Mouse (Mus musculus): ENCODE data around the gene Olfr961.

The Olfr961 gene

DNA sequence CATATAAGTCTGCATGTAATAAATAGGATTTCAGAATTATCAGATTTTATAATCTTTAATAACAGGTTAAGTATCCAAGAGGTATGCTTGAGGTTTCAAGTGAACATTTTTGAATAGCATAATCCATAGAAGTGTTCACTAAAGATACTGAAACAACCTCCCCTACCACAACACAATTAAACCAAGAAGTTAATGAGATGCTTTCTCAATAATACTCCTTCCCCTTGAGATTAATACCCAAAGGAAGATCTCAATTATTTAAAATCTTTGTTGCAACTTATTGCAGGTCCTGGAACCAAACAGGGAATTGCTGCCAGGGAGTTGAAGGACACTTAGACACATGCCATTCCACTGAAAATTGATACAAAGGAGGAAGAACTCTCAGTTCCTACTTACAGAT lies at the start of gene Olfr961:
Olfr961 (plus strand) TSS at position 301 of the 400 bp plus-strand sequence.
- DNase-seq (ENCODE audit: low read depth, low spot score): no peak

DNA sequence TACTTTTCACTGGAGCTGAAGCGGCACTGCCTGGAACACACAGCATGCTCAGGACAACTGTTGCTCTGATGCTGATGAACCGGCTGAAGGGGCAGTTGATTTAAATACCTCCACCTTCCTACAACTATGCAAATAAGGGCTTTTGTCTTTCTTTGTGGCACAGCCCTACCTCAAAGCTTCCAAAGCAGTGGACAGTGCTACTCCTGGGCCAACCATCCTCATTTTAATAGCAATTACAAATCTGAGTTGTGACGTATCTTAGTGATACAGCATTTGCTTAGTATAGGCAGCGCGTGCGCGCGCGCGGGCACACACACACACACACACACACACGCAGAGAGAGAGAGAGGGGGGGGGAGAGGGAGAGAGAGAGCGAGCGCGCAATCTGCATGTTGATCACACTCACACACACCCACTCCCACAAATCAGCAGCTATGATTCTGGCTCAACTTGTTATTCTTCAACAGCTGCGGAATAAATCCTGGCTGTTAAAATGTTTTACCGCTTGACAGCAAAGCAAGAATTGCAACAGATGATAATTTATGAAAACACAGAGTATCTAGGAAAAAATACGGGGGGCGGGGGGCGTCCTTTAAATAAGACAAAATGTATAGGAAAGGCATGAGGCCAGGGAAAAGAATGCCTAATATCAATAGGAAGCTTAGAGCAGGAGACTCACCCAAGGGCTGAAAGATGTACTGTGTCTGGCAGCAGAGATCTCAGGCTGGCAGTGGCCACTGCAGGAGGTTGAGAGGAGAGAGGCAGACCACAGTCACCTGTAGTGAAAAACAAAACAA lies 42.2 kb upstream of the Olfr961 start:
- DNase-seq (ENCODE audit: low read depth, low spot score): peak; percentile 54

- peak; percentile 13 for DNase-seq (ENCODE audit: low read depth, low spot score)
Observed at GRCm38 (mm10) chr9:39603333-39603845, 41.5 kb upstream of the Olfr961 start.

GRCm38 (mm10) chr9:39603999-39604453 lies 40.9 kb upstream of the Olfr961 start, which contains the start of gene AW551984:
TSS of gene AW551984 (minus strand) at chr9:39604403.
- peak; percentile 30 for DNase-seq (ENCODE audit: low read depth, low spot score)

GRCm38 (mm10) chr9:39608497-39608896 lies 36.4 kb upstream of the Olfr961 start:
- no peak for DNase-seq (ENCODE audit: low read depth, low spot score)

DNA sequence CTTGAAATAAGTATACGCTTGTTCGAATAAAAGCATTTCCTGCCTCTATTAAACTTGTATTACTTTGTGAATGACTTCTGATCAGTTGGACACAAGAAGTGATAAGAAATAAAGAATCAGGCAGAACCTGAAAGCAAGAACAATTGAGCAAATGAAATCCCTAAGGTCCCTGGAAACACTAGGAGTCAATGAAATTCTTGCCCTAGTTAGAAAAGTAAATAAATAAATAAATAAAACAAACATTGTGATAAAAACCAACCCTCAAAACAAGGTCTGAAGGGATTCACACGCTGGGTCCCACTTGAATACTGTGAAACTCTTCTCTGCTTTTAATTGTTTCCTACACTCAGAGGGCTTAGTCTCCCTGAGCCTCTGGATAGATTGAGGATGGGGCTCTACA lies 34.5 kb upstream of the Olfr961 start, which contains the start of gene Olfr148:
Olfr148 (plus strand) TSS at position 301 of the 400 bp plus-strand sequence.
- DNase-seq (ENCODE audit: low read depth, low spot score): no peak

- peak; percentile 12 for DNase-seq (ENCODE audit: low read depth, low spot score)
Observed at GRCm38 (mm10) chr9:39611953-39612352, 32.9 kb upstream of the Olfr961 start.

DNA sequence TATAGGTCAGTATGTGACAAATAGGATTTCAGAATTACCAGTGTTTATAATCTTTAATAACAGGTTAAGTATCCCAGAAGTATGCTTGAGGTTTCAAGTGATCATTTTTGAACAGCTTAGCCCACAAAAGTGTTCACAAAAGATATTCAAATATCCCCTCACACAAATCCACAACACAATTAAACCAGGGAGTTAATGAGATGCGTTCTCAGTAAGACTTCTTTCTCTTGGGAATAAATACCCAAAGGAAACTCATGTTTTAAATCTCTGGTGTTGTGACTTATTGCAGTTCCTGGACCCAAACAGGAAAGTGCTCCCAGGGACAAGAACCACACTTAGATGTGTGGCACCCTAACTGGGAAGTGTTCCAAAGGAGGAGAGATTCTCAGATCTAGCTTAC lies 23.8 kb upstream of the Olfr961 start, which contains the start of gene Olfr960:
Olfr960 (plus strand) TSS at position 301 of the 400 bp plus-strand sequence.
- DNase-seq (ENCODE audit: low read depth, low spot score): no peak

DNA sequence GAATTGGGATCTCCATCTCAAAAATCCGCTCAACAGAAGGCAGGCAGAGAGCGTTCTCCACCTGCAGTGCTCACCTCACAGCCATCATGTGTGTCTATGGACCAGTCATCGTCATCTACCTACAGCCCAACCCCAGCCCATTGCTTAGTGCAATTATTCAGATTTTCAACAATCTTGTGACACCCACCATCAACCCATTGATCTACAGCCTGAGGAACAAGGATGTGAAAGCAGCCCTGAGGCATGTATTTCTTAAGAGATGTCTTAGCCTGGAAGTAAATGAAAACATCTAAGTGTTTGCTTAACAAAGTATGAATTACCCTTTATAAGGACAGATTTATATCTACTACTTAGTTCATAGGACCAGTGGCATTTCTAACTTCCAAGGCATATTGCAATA lies 21.1 kb upstream of the Olfr961 start:
- no peak for DNase-seq (ENCODE audit: low read depth, low spot score)

GRCm38 (mm10) chr9:39624711-39625110 lies 20.2 kb upstream of the Olfr961 start:
- DNase-seq (ENCODE audit: low read depth, low spot score): no peak

DNA sequence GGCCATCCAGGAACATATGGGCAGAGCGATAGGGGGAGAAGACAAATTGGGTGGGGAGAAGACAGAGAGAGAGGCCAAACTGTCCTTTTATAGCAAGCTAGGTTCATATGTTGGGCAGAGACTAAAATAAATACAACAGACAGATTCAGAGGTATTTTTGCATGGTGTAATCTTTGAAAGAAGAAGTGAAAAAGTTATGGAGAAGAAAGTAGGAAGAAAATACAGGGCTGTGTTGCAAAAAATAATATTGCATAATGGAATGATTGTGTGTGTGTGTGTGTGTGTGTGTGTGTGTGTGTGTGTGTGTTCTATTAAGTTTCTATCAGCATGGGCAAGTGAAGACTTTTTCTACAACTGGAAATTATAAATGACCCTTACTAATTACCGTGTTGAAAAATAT lies 15.8 kb upstream of the Olfr961 start:
- DNase-seq (ENCODE audit: low read depth, low spot score): no peak

GRCm38 (mm10) chr9:39633913-39634594 lies 10.8 kb upstream of the Olfr961 start:
- DNase-seq (ENCODE audit: low read depth, low spot score): peak; percentile 15

DNA sequence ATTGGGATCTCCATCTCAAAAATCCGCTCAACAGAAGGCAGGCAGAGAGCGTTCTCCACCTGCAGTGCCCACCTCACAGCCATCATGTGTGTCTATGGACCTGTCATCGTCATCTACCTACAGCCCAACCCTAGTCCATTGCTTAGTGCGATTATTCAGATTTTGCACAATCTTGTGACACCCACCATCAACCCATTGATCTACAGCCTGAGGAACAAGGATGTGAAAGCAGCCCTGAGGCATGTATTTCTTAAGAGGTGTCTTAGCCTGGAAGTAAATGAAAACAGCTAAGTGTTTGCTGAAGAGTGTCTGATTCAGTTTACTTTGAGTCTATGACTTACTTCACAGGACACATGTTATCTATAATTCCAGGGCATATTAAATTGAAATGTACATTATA lies 2.5 kb downstream of the Olfr961 start:
- no peak for DNase-seq (ENCODE audit: low read depth, low spot score)

DNA sequence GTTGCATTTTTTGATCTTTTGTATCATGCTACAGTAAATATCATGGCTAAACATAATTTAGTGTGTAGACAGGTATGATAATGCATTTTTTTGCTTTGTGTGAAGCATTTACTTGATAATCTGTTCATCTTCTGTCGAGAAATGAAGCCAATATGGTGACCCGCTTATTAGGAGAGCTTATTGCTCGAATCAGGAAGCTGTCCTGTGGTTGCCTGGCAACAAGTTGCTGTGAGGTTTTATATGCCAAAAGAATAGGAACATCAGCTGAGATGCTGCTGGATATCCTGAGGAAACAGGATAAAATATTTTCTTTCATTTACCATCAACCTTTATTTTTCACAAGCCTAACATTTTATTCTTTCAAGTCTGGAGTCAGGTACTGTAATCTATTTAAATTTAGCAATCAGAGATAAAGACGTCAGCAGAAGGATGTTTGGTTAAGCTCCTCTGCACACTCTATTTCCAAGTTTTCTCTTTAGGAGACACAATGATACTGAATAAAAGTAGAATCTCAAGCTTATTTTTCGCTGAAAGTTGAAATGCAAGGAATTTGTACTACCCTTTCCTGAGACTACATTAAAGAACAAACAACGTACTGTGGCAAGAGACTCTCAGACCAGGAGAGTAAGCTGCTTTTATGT lies 10.0 kb downstream of the Olfr961 start:
- DNase-seq (ENCODE audit: low read depth, low spot score): no peak

DNA sequence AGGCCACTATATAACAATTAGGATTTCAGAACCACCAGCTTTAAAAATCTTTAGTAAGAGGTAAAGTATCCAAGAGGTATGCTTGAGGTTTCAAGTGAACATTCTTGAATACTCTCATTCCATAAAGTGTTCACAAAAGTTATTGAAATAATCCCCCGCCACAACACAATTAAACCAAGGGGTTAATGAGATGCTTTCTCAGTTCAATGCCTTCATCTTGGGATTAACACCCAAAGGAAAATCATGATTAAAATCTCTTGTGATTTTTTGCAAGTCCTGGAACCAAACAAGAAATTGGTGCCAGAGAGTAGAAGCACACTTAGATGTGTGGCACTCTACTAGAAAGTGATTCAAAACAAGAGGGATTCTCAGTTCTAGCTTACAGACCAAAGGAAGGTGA lies 22.0 kb downstream of the Olfr961 start, which contains the start of gene Olfr963:
Olfr963 (plus strand) TSS at position 301 of the 400 bp plus-strand sequence.
- no peak for DNase-seq (ENCODE audit: low read depth, low spot score)

- no peak for DNase-seq (ENCODE audit: low read depth, low spot score)
Observed at GRCm38 (mm10) chr9:39669723-39670122, 24.8 kb downstream of the Olfr961 start.

GRCm38 (mm10) chr9:39674820-39675219 lies 29.9 kb downstream of the Olfr961 start:
- DNase-seq (ENCODE audit: low read depth, low spot score): no peak

- no peak for DNase-seq (ENCODE audit: low read depth, low spot score)
Observed at GRCm38 (mm10) chr9:39678557-39678956, 33.7 kb downstream of the Olfr961 start.

- DNase-seq (ENCODE audit: low read depth, low spot score): no peak
Observed at GRCm38 (mm10) chr9:39679280-39679679, 34.4 kb downstream of the Olfr961 start.
